Mouse (Mus musculus) midbrain, embryonic 16.5 days (tissue): Measurements from ENCODE around the gene Pgrmc1. TPM values are rescaled to one million over a fixed set of nuclear protein-coding genes. Genes with fewer than 3 reads are reported as not detected.
"Not testable (repeated sequence)": the region's sequence is repeated elsewhere in the genome, so short reads cannot be mapped to it uniquely, and the experiment has no call there.

Source experiments
- ATAC-seq: fragments of 200-750 bp; cut with Nextera tagmentation; 2 replicates; pipeline ENCODE4 v1.8.0; 2017; ENCODE audit warnings: moderate TSS enrichment
- H3K27ac ChIP-seq: fragments of 300-500 bp; sonication (generic); 2 replicates; pipeline ENCODE4 v1.5.1; 2014; ENCODE audit warnings: mild to moderate bottlenecking, low read length, mixed read lengths
- H3K27me3 ChIP-seq: fragments of 300-500 bp; sonication (generic); 2 replicates; pipeline ENCODE4 v1.6.1; 2014; ENCODE audit warnings: low read depth, low read length, mixed read lengths; ENCODE audit not compliant: control insufficient read depth, insufficient read depth
- H3K36me3 ChIP-seq: fragments of 300-500 bp; sonication (generic); 2 replicates; pipeline ENCODE4 v1.6.1; 2014; ENCODE audit warnings: mild to moderate bottlenecking, low read length, moderate library complexity, mixed read lengths; ENCODE audit not compliant: control insufficient read depth, insufficient read depth
- H3K4me1 ChIP-seq: fragments of 300-500 bp; sonication (generic); 2 replicates; pipeline ENCODE4 v1.6.1; 2014; ENCODE audit warnings: mild to moderate bottlenecking, low read length, mixed read lengths; ENCODE audit not compliant: control insufficient read depth, insufficient read depth
- H3K4me2 ChIP-seq: fragments of 300-500 bp; sonication (generic); 2 replicates; pipeline ENCODE4 v1.6.1; 2014; ENCODE audit warnings: mild to moderate bottlenecking, low read length, mixed read lengths
- H3K4me3 ChIP-seq: fragments of 300-500 bp; sonication (generic); 2 replicates; pipeline ENCODE4 v1.5.1; 2014; ENCODE audit warnings: low read depth, mild to moderate bottlenecking, low read length, moderate library complexity, mixed read lengths
- H3K9ac ChIP-seq: fragments of 300-500 bp; sonication (generic); 2 replicates; pipeline ENCODE4 v1.6.1; 2014; ENCODE audit warnings: low read depth, low read length, mixed read lengths
- H3K9me3 ChIP-seq: fragments of 300-500 bp; sonication (generic); replicated peaks from 2 replicates; pipeline ENCODE4 v1.6.1; 2014; ENCODE audit warnings: mild to moderate bottlenecking, low read length, mixed read lengths; ENCODE audit not compliant: control insufficient read depth, poor library complexity, severe bottlenecking
- WGBS: fragments of 180-500 bp; shearing (Covaris S2); extraction: QIAGEN DNeasy Blood & Tissue Kit; methylation state at CpG from one replicate; pipeline ENCODE4 v1.1.7; 2014; 5-methylcytosine and 5-hydroxymethylcytosine counted together
- polyA plus RNA-seq: library from polyadenylated mRNA; unstranded; fragments of >200 nt; fragmentation: Nextera tagmentation; extraction: Ambion mirVana; gene quantifications from 2 replicates; pipeline ENCODE4 v1.2.1, GENCODE M21; 2015

Pgrmc1 gene
- polyA plus RNA-seq, 1 experiment from 2014 or later = 738 TPM

GRCm38 (mm10) chrX:36562079-36562478 lies 35.9 kb upstream of the Pgrmc1 start:
- Histone ChIP-seq H3K9me3 (no peaks in the 10 kb centered on the region), H3K4me2 (no peak overlapping the region), H3K27ac (no peak overlapping the region), H3K9ac (no peak overlapping the region), H3K4me3 (no peak overlapping the region), H3K27me3 (no peaks in the 10 kb centered on the region), H3K36me3 (no peaks in the 10 kb centered on the region), H3K4me1 (no peaks in the 10 kb centered on the region)
- 42% methylated on average over 3 of the region's 3 CpGs for WGBS
- no peak for ATAC-seq

- Histone ChIP-seq H3K27me3 (no peaks in the 10 kb centered on the region), H3K4me3 (no peak overlapping the region), H3K4me1 (no peaks in the 10 kb centered on the region; the same call in 1 of the 2 replicates), H3K27ac (peak overlapping the region; percentile 88), H3K4me2 (peak overlapping the region; percentile 12; the same call in 1 of the 2 replicates), H3K9me3 (no peaks in the 10 kb centered on the region), H3K9ac (no peak overlapping the region), H3K36me3 (no peaks in the 10 kb centered on the region)
- 40% methylated on average over 1 of the region's 1 CpGs for WGBS
- peak; percentile 33 for ATAC-seq
Observed at GRCm38 (mm10) chrX:36586629-36587303, 11.2 kb upstream of the Pgrmc1 start.

- no peak overlapping the region for H3K9ac ChIP-seq
- H3K4me3 ChIP-seq = no peak overlapping the region
- peak overlapping the region; percentile 88 for H3K27ac ChIP-seq
- no peaks in the 10 kb centered on the region for H3K36me3 ChIP-seq
- peak overlapping the region; percentile 12 for H3K4me2 ChIP-seq
- 36% methylated on average over 8 of the region's 8 CpGs for WGBS
- ATAC-seq = peak; percentile 95
- no peaks in the 10 kb centered on the region for H3K27me3 ChIP-seq
- H3K4me1 ChIP-seq = no peaks in the 10 kb centered on the region; the same call in 1 of the 2 replicates
- no peaks in the 10 kb centered on the region for H3K9me3 ChIP-seq
Observed at GRCm38 (mm10) chrX:36587304-36588209, 10.4 kb upstream of the Pgrmc1 start.

GRCm38 (mm10) chrX:36590266-36590665 lies 7.7 kb upstream of the Pgrmc1 start:
- H3K27me3 ChIP-seq = no peaks in the 10 kb centered on the region
- no peaks in the 10 kb centered on the region for H3K36me3 ChIP-seq
- no peak overlapping the region for H3K27ac ChIP-seq
- WGBS = 87% methylated on average over 7 of the region's 7 CpGs
- H3K4me1 ChIP-seq = no peaks in the 10 kb centered on the region; the same call in 1 of the 2 replicates
- H3K9ac ChIP-seq = no peak overlapping the region
- ATAC-seq = no peak
- H3K4me3 ChIP-seq = no peak overlapping the region
- no peaks in the 10 kb centered on the region for H3K9me3 ChIP-seq
- H3K4me2 ChIP-seq = no peak overlapping the region

GRCm38 (mm10) chrX:36591120-36591519 lies 6.9 kb upstream of the Pgrmc1 start:
- H3K4me1 ChIP-seq = no peaks in the 10 kb centered on the region; the same call in 1 of the 2 replicates
- H3K9ac ChIP-seq = no peak overlapping the region
- no peaks in the 10 kb centered on the region for H3K36me3 ChIP-seq
- no peaks in the 10 kb centered on the region for H3K27me3 ChIP-seq
- no peak overlapping the region for H3K4me3 ChIP-seq
- no peak overlapping the region for H3K27ac ChIP-seq
- no peak for ATAC-seq
- H3K9me3 ChIP-seq = no peaks in the 10 kb centered on the region
- H3K4me2 ChIP-seq = no peak overlapping the region
- 61% methylated on average over 1 of the region's 1 CpGs for WGBS

GRCm38 (mm10) chrX:36591539-36591938 lies 6.5 kb upstream of the Pgrmc1 start:
- 71% methylated on average over 4 of the region's 4 CpGs for WGBS
- ATAC-seq = no peak
- no peak overlapping the region for H3K4me2 ChIP-seq

GRCm38 (mm10) chrX:36595247-36595646 lies 2.8 kb upstream of the Pgrmc1 start:
- H3K4me1 ChIP-seq = peaks cover 4% of the 10 kb centered on the region
- H3K9me3 ChIP-seq = no peaks in the 10 kb centered on the region
- no peak overlapping the region for H3K4me2 ChIP-seq
- no peak overlapping the region for H3K4me3 ChIP-seq
- no peak overlapping the region for H3K9ac ChIP-seq
- no peak for ATAC-seq
- H3K36me3 ChIP-seq = no peaks in the 10 kb centered on the region
- H3K27ac ChIP-seq = no peak overlapping the region
- 92% methylated on average over 3 of the region's 3 CpGs for WGBS
- no peaks in the 10 kb centered on the region for H3K27me3 ChIP-seq

More at GRCm38 (mm10) chrX:36591539-36591938, 6.5 kb upstream of the Pgrmc1 start:
- H3K27me3 ChIP-seq = no peaks in the 10 kb centered on the region
- H3K9ac ChIP-seq = no peak overlapping the region
- no peak overlapping the region for H3K27ac ChIP-seq
- H3K4me1 ChIP-seq = no peaks in the 10 kb centered on the region; the same call in 1 of the 2 replicates
- no peak overlapping the region for H3K4me3 ChIP-seq
- no peaks in the 10 kb centered on the region for H3K36me3 ChIP-seq
- H3K9me3 ChIP-seq = no peaks in the 10 kb centered on the region

GRCm38 (mm10) chrX:36596483-36597120 lies 1.4 kb upstream of the Pgrmc1 start:
- WGBS = 69% methylated on average over 5 of the region's 5 CpGs
- not testable (repeated sequence) for H3K36me3 ChIP-seq, H3K9me3 ChIP-seq, H3K9ac ChIP-seq, H3K4me2 ChIP-seq, H3K27ac ChIP-seq, H3K27me3 ChIP-seq, ATAC-seq, H3K4me3 ChIP-seq
- peaks cover 12% of the 10 kb centered on the region for H3K4me1 ChIP-seq
